Mouse (Mus musculus): Measurements from ENCODE around the gene Anxa3.

DNA sequence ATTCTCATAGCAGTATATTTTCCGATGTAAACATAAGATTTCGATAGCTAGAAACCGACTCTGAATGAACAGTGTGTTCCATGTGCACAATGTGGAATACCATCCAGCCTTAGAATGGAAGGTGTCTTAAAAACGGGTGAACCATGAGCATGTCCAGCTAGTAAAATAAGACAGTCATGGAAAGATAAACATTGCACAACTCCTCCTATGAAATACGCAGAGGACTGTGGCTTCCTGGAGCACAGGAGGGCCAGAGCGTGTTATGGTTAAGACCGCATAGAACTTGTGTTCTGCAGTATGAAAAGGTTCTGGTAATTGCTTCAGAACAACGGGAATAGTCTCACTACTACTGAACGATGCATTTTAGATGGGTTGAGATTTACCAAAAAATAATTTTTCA, 6.8 kb downstream of the Anxa3 start:
- no peak for TF ChIP-seq POLR2A (IDR thresholded peaks at IDR 0.05; ENCODE audit: insufficient read depth, low read depth, low read length)
- TF ChIP-seq CTCF (IDR thresholded peaks at IDR 0.05; ENCODE audit: insufficient read depth, low read depth, low read length), result no peak

Data from olfactory bulb, adult 2 months (tissue).